Comparison of ENCODE assay signal across 19 mouse cellular contexts in the genomic region with DNA sequence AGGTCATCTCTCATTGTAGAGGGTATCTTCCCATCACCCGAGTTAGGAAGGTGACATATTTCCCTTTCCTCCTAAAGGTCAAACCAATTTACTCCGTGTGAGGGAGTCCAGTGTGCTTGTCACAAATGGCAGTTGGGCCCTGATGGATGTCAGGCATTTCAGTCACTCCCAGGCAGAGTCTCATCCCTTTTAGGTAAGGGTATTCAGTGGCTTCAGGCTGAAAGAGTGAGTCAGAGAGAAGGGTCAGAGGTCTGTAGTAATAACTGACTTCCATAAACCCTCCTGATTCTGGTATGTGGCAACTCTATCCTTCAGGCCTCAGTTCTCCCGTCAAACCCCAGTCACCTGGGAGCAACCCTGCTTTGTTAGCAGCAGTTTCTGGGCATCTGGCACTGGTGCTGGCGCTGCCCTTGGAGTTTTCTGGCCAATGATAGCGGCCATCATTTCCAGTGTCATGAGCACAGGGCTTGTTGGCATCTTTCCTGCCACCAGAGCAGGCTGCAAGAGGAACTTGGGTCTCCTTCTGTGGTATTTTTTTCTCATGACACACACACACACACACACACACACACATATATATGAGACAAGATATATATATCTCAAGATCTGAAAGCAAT.
A peak's percentile ranks its signal among the peaks of the same experiment; 100 is the strongest.
DNase-seq lines count a peak whose midpoint lies in the region; ATAC-seq and TF ChIP-seq lines count a peak whose summit lies in the region.
"Had no signal": no experiment of that assay in that cellular context is flagged by ENCODE, and none has a peak within 500 bp of the region (broad histone marks: within the 10 kb centered on the region; RNA-seq: fewer than 3 reads in every experiment).

No protein-coding gene starts in this region.

- H3K27me3 ChIP-seq in liver, adult 2 months (ENCODE audit: control insufficient read depth, insufficient read depth, low read length): no peaks in the 10 kb centered on the region
- no peaks in the 10 kb centered on the region for H3K27me3 ChIP-seq in liver, embryonic 12.5 days (replicated peaks)
- no peaks in the 10 kb centered on the region for H3K27me3 ChIP-seq in cerebellum, adult 2 months (ENCODE audit: control insufficient read depth, insufficient read depth, low read length)
- H3K27me3 ChIP-seq: forebrain, embryonic 13.5 days; limb, embryonic 13.5 days; midbrain, embryonic 15.5 days had no signal

- no peaks in the 10 kb centered on the region for H3K79me2 ChIP-seq in liver, adult 2 months (ENCODE audit: control insufficient read depth, insufficient read depth, low read length)

- no peak for TF ChIP-seq POLR2A in liver, adult 2 months (IDR thresholded peaks at IDR 0.05; ENCODE audit: extremely low read depth, insufficient read depth, low read length)
- TF ChIP-seq POLR2A in cerebellum, adult 2 months (IDR thresholded peaks at IDR 0.05; ENCODE audit: borderline replicate concordance, insufficient read depth, low read length): no peak

- TF ChIP-seq CTCF in liver, adult 2 months (IDR thresholded peaks at IDR 0.05; ENCODE audit: low read depth, low read length): no peak
- no peak for TF ChIP-seq CTCF in cerebellum, adult 2 months (IDR thresholded peaks at IDR 0.05; ENCODE audit: borderline replicate concordance, insufficient read depth, low read depth, low read length)

- no peak overlapping the region for H3K4me2 ChIP-seq in liver, embryonic 12.5 days
- H3K4me2 ChIP-seq: forebrain, embryonic 13.5 days; limb, embryonic 13.5 days; midbrain, embryonic 15.5 days had no signal

- H3K4me3 ChIP-seq in liver, adult 2 months (ENCODE audit: insufficient read depth, low read depth, low read length): no peak overlapping the region
- no peak overlapping the region for H3K4me3 ChIP-seq in liver, embryonic 12.5 days
- H3K4me3 ChIP-seq in cerebellum, adult 2 months (replicated peaks; ENCODE audit: insufficient read depth, low read depth, low read length): no peak overlapping the region
- H3K4me3 ChIP-seq: forebrain, embryonic 13.5 days; heart, adult 2 months; left cerebral cortex, adult 2 months; limb, embryonic 13.5 days; midbrain, embryonic 15.5 days had no signal

- peak; percentile 9 to 22 for DNase-seq in heart, postnatal 10 days
- DNase-seq in heart, postnatal 4 days: no peak
- peak; percentile 60 for DNase-seq in liver, adult 2 months (ENCODE audit: extremely low read depth, low read depth, low spot score)
- peak; percentile 57 to 72 for DNase-seq in cerebellum, adult 2 months
- DNase-seq in Muller cell, postnatal 12 days (ENCODE audit: inconsistent ontology term): no peak
- DNase-seq in layer of hippocampus, adult 9-11 months: no peak
- DNase-seq: liver, postnatal 0 days; right cerebral cortex, postnatal 25 days; thymus, postnatal 36 days had no signal

- 44% methylated on average over 5 of the region's 5 CpGs for WGBS in liver, adult 2 months
- 59% methylated on average over 5 of the region's 5 CpGs for WGBS in liver, embryonic 12.5 days (ENCODE audit: insufficient replicate concordance)
- WGBS in cerebellum, adult 2 months: 32% methylated on average over 5 of the region's 5 CpGs

- intact Hi-C loops in heart, postnatal 10 days (cut with DNase I): no loop called here

- ATAC-seq in liver, embryonic 12.5 days: no peak
- ATAC-seq in granulocyte monocyte progenitor cell, adult 5-6 weeks (replicated peaks; ENCODE audit: poor library complexity, severe bottlenecking): peak; percentile 40
- ATAC-seq: CD4-positive, CD25-positive, alpha-beta regulatory T cell, adult 4 months; inflammation-experienced regulatory T-cells, adult 6 months; liver, postnatal 0 days; midbrain, embryonic 15.5 days had no signal

- peaks cover 15% of the 10 kb centered on the region for H3K4me1 ChIP-seq in liver, adult 2 months (ENCODE audit: control insufficient read depth, insufficient read depth, low read length)
- H3K4me1 ChIP-seq in liver, embryonic 12.5 days: 0 out of 2 replicates have a peak, but pooled peaks cover 4% of the 10 kb centered on the region
- H3K4me1 ChIP-seq in cerebellum, adult 2 months (ENCODE audit: control insufficient read depth, insufficient read depth, low read length): peaks cover 21% of the 10 kb centered on the region
- H3K4me1 ChIP-seq: forebrain, embryonic 13.5 days; limb, embryonic 13.5 days; midbrain, embryonic 15.5 days had no signal

- H3K36me3 ChIP-seq in liver, adult 2 months (ENCODE audit: control insufficient read depth, insufficient read depth, low read length): no peaks in the 10 kb centered on the region
- no peaks in the 10 kb centered on the region for H3K36me3 ChIP-seq in liver, embryonic 12.5 days
- H3K36me3 ChIP-seq: limb, embryonic 13.5 days; midbrain, embryonic 15.5 days had no signal

- H3K9me3 ChIP-seq in liver, embryonic 12.5 days (replicated peaks): no peaks in the 10 kb centered on the region
- H3K9me3 ChIP-seq: forebrain, embryonic 13.5 days; limb, embryonic 13.5 days; midbrain, embryonic 15.5 days had no signal

- H3K9ac ChIP-seq in liver, adult 2 months (ENCODE audit: low read depth, low read length): no peak overlapping the region
- H3K9ac ChIP-seq in liver, embryonic 12.5 days: no peak overlapping the region
- H3K9ac ChIP-seq: forebrain, embryonic 13.5 days; limb, embryonic 13.5 days; liver, postnatal 0 days; midbrain, embryonic 15.5 days had no signal

- H3K27ac ChIP-seq in liver, adult 2 months (replicated peaks; ENCODE audit: insufficient read depth, low read depth, low read length): no peak overlapping the region
- no peak overlapping the region for H3K27ac ChIP-seq in liver, embryonic 12.5 days
- H3K27ac ChIP-seq in cerebellum, adult 2 months (ENCODE audit: insufficient read depth, low read length): no peak overlapping the region
- H3K27ac ChIP-seq: forebrain, embryonic 13.5 days; heart, adult 2 months; left cerebral cortex, adult 2 months; limb, embryonic 13.5 days; macrophage; midbrain, embryonic 15.5 days had no signal

Comparison
In these comparisons a context has a peak if more than half of its experiments do, and no peak if none do; other contexts are left out.
1. DNase-seq: peak in heart, postnatal 10 days (2 of 2), liver, adult 2 months (single experiment) and cerebellum, adult 2 months (2 of 2); none in heart, postnatal 4 days (single experiment), Muller cell, postnatal 12 days (single experiment) and layer of hippocampus, adult 9-11 months (single experiment).